Mouse (Mus musculus): ENCODE data around the gene Gm10188.

Gene Gm10188

GRCm38 (mm10) chr1:132194624-132195023 lies 34.9 kb downstream of the Gm10188 start:
- DNase-seq (ENCODE audit: low spot score in 2 of 2), result no peak

GRCm38 (mm10) chr1:132193806-132194205 lies 35.8 kb downstream of the Gm10188 start:
- DNase-seq (ENCODE audit: low spot score in 2 of 2), result no peak

DNA sequence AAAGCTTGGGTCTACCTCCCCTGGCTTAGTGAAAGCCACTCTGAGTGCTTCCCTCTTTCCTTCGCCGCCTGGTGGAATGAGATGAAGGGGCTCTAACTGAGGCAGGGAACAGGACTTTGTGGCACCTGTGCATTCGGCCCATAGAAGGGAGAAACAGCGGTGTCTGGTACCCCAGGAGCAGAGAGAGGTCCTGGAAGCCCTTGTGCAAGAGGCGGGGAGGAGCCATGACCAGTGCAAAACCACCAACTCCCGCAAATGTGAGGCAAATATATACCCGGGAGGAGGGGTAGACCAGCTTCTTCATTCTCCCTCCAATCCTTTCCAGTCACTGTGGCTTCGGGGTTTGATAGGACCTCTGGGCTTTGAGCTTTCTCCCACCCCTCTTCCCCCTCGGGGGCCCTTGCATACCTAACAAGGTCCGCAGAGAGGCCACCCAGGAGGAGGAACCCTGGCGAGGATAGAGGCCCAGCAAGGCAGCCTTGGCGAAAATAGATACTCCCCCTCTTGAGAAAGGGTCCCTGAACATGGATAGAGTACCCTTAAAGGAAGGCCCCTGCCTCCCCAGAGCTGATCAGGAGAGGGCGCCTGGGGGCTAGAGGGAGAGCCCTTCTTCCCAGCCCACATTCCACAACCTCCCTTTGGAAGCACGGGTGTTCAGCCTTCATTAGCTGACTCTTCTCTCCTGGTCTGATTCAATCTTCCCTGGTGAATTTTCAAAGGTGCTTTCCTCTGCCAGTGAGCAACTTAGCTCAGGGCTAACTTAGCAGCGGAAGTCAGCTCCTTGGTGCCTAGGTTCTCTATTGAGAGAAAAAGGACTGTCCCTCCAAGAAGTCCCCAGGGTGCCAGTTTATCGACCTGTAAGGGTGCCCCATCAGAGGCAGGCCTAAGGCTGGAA lies 37.5 kb downstream of the Gm10188 start:
- DNase-seq (ENCODE audit: low spot score in 2 of 2), result peak in 1 of 2 experiments; percentile 46

DNA sequence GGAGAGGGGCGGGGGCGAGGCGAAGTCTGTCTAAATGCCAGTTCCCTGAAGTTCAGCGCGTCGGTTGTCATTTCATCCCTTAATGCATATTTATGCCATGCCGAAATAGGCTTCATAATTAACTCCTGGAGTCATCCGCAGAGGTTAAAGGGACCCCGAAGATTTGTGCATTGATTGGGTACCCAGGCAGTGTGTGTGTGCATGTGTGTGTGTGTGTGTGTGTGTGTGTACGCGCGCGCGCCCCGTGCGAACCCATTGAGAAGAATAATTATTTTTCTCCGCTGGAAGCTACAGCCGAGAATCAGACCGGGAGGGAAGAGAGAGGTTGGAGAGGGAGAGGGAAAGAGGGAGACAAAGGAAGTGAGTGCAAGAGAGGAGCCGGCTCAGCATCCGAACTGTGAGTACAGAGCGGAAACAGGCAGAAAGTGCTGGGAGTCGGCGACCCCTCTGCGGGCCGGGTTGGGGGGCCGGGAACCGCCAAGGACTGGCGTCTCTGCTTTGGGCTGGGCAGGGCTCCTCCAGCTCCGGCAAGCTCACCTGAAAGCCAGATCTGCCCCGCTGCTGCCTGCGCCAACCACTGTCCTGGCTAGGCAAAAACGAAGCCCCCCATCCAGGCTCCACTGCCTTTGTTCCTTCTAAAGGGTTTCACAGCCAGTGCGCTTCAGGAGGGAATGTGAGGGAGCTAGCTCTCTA lies 38.3 kb downstream of the Gm10188 start, which contains the start of the genes Lemd1 and AC124108.1:
Gene Lemd1, plus strand, starts transcription at position 339 of the 693 bp plus-strand sequence.
Gene AC124108.1, plus strand, starts transcription at position 365 of the 693 bp plus-strand sequence.
- DNase-seq (ENCODE audit: low spot score in 2 of 2), result no peak

GRCm38 (mm10) chr1:132190621-132191092 lies 38.9 kb downstream of the Gm10188 start:
- DNase-seq (ENCODE audit: low spot score in 2 of 2), result peak in 1 of 2 experiments; percentile 59

- DNase-seq (ENCODE audit: low spot score in 2 of 2), result peak in 1 of 2 experiments; percentile 77
Measured at GRCm38 (mm10) chr1:132190040-132190513, 39.5 kb downstream of the Gm10188 start.

- no peak for DNase-seq (ENCODE audit: low spot score in 2 of 2)
Measured at GRCm38 (mm10) chr1:132189231-132189630, 40.3 kb downstream of the Gm10188 start.

DNA sequence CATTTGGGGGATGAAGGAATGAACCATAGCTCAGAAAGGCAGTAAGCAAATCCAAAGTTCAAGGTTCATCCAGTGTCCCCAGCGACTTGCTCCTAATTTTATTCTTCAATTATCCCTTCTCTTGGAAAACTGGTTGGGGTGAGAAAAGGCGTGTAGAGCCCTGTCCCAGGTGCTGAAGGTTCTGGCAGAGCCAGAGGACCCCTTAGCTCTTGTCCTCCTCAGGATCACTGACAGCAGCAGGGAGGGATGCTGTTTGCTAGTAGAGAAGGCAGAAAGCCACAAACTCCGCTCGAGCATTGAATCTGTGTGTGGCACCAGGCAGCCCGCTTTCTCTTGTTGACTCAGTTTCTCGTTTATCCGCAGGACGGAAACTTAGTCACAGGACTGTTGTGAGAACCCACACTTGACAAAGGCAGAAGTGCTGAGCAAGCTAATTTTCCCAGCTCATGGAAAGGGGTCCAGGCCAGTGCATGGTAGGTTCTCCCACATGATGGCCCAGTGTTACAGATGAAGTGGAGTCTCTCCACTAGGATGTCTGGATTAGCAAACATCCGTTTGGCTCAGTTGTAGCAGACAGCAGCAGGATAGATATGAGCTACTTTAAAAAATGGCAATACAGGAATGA lies 41.0 kb downstream of the Gm10188 start:
- DNase-seq (ENCODE audit: low spot score in 2 of 2), result no peak

GRCm38 (mm10) chr1:132186303-132186702 lies 43.3 kb downstream of the Gm10188 start:
- no peak for DNase-seq (ENCODE audit: low spot score in 2 of 2)

Data from cerebellum, postnatal 4 days (tissue).